Mouse (Mus musculus) olfactory bulb, adult 2 months (tissue): Measurements from ENCODE around the gene Zfp658. TPM values are rescaled to one million over a fixed set of nuclear protein-coding genes. Genes with fewer than 3 reads are reported as not detected.
A peak's percentile ranks its signal among the peaks of the same experiment; 100 is the strongest.

Experiments used
- H3K27ac ChIP-seq: fragments of 200-500 bp; 2 replicates; pipeline ENCODE4 v1.5.1; 2012; ENCODE audit warnings: low read depth, low read length; ENCODE audit not compliant: insufficient read depth
- H3K4me1 ChIP-seq: fragments of 200-500 bp; 2 replicates; pipeline ENCODE4 v1.6.1; 2012; ENCODE audit warnings: low read length; ENCODE audit not compliant: control insufficient read depth, insufficient read depth
- H3K4me3 ChIP-seq: fragments of 200-500 bp; 2 replicates; pipeline ENCODE4 v1.5.1; 2012; ENCODE audit warnings: mild to moderate bottlenecking, low read depth, low read length, moderate library complexity; ENCODE audit not compliant: insufficient read depth
- CTCF ChIP-seq: fragments of 200-500 bp; IDR thresholded peaks from 2 replicates; pipeline ENCODE4 v1.5.1; 2012; ENCODE audit warnings: low read depth, mild to moderate bottlenecking, low read length, moderate library complexity; ENCODE audit not compliant: insufficient read depth
- POLR2A ChIP-seq: fragments of 200-500 bp; IDR thresholded peaks from 2 replicates; pipeline ENCODE4 v1.6.1; 2012; ENCODE audit warnings: mild to moderate bottlenecking, low read depth, low read length, moderate library complexity; ENCODE audit not compliant: insufficient read depth
- WGBS: fragments of 180-500 bp; shearing (Covaris S2); methylation state at CpG from one replicate; pipeline ENCODE4 v1.1.7; 2018; 5-methylcytosine and 5-hydroxymethylcytosine counted together
- polyA plus RNA-seq: library from polyadenylated mRNA; stranded (reverse); fragments of >200 nt; gene quantifications from 2 replicates; pipeline ENCODE4 v1.2.4, GENCODE M21; 2012; ENCODE audit warnings: low replicate concordance; ENCODE audit not compliant: missing spikeins, insufficient read depth, insufficient read length

The Zfp658 gene
- polyA plus RNA-seq, 1 experiment: not detected

DNA sequence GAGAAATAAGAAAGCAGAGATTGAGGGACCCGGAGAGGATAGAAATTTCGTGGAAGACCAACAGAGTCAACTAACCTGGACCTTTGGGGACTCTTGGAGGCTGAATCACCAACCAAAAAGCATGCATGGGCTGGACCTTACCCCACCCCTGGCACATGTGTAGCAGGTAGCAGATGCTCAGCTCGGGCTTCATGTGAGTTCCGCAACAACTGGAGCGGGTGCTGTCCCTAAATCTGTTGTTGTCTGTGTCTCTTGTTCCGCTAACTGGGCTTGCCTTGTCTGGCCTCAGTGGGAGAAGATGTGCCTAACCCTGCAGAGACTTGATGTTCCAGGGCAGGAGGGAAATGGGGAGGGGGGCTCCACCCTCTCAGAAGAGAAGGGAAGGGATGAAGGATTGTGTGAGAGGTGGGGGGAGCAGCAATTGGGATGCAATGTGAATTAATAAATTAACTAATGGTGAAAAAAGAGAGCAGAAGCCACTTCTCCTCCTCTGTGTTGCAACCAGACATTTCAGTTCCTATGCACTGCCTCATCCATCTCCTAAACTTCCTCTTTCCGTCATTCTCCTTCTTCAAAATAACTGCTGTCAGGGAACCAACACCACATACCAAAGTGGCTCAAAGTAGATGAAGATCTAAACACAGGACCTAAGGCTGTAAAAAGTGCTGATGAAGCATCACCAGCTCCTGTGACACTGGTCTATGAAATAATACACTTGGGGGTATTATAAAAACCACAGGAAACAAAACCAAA lies 17.7 kb upstream of the Zfp658 start, which contains the start of gene Cd33:
Cd33 (minus strand) TSS at position 204 of the 753 bp plus-strand sequence.
- TF ChIP-seq POLR2A: no peak
- TF ChIP-seq CTCF: no peak
- H3K4me1 ChIP-seq: no peaks in the 10 kb centered on the region
- 80% methylated on average over 7 of the region's 7 CpGs for WGBS
- no peak within 1 kb of the TSS for H3K4me3 ChIP-seq
- no peak within 1 kb of the TSS for H3K27ac ChIP-seq

DNA sequence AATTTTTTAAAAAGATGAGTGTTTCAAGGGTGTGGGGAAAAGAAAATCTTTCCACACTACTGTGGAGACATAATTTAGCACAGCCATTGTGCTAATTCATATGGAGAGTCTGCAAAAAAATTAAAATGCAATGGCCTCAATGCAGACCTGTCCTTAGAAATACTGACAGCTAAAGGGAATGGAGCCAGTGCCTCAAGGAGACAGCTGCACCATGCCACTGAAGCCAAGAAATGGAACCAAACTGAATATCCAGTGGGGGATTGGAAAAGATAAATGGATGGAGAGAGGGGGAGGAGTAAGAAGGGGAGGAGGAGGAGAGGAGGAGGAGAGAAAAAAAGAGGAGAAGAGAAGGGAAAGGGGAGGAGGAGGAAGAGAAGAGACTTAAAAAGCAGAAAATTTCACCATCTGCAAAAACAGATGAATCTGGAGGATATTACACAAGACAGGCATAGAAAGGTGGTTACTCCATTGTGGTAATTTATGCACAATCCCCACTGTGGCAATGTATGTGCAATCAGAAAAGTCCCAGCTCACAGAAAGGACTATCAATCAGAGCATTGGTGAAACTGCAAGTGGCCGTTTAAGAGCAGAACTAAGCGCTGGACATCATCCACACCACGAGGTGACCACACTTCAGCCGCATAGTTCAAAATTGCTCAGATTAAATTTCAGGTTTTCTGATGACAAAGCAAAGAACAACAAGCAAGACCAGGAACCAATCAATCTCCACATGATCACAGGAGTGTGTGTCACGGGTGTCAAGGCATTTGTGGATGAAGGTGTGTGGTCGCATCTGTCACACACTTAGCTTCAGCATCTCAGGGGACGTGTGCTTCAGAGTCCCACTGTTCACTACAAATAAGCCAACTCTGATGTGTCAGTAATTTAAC lies 16.2 kb upstream of the Zfp658 start:
- no peak overlapping the region for H3K4me3 ChIP-seq
- no peak overlapping the region for H3K27ac ChIP-seq
- no peak for TF ChIP-seq POLR2A
- TF ChIP-seq CTCF: no peak
- WGBS: 79% methylated on average over 7 of the region's 7 CpGs
- H3K4me1 ChIP-seq: no peaks in the 10 kb centered on the region

DNA sequence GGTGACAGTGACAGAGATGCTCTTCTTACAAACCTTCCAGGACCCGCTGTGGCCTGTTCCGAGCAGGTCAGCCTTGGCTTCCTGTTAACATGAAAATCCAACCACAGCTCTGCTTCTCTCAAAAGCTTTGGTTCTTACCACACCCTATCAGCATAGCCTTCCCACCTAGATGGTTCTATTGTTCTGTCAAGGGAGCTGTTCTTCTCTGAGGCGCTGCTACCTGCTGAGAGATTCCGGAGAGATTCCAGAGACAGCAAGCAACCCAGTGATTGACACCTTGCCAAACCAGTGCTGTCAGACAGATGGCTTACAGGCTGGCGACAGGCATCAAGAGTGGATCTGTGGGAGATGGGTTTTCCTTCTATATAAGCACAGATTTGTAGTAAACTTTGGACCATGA lies 14.4 kb upstream of the Zfp658 start:
- H3K27ac ChIP-seq: no peak overlapping the region
- 49% methylated on average over 5 of the region's 5 CpGs for WGBS
- H3K4me1 ChIP-seq: no peaks in the 10 kb centered on the region
- TF ChIP-seq CTCF (no peak), POLR2A (no peak)
- H3K4me3 ChIP-seq: no peak overlapping the region

DNA sequence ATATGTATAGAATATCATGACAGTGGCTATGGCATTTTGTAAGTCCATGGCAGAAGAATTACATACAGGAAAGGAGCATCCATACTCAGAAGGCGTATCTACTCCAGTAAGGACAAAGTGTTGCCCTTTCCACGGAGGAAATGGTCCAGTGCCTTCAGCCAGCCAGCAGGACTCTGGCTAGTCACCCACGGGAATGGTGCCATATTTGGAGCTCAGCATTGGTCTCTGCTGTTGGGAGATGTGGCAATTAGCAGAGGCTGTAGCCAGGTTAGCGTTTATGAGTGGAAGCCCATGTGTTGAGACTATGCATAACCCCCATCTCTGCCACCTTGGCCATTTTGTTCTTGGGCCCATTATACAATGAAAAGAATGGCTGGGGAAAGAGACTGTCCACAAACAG lies 13.8 kb upstream of the Zfp658 start:
- Histone ChIP-seq H3K4me1 (no peaks in the 10 kb centered on the region), H3K27ac (no peak overlapping the region), H3K4me3 (no peak overlapping the region)
- 78% methylated on average over 4 of the region's 4 CpGs for WGBS
- TF ChIP-seq POLR2A (no peak), CTCF (no peak)

DNA sequence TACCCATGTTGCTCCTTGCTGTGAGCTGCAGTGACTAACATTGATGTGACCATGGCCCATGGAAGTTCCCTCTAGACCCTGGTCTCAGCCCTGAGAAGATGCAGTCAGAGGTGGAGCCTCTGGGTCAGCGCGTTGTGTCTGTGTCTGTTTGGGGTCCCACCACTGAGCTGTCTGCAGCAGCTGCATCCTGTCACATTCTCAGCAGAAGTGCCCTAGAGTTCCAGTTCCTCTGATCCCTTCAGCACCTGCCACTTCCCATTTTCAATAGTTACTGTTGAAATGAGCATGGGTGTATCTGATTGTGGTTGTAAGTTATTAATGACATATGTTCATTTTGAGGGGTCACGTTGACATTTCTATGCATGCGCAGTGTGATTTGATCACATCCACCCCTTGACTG lies 8.9 kb upstream of the Zfp658 start:
- Histone ChIP-seq H3K4me1 (no peaks in the 10 kb centered on the region), H3K4me3 (no peak overlapping the region), H3K27ac (no peak overlapping the region)
- no peak for TF ChIP-seq POLR2A
- WGBS: 91% methylated on average over 4 of the region's 4 CpGs

DNA sequence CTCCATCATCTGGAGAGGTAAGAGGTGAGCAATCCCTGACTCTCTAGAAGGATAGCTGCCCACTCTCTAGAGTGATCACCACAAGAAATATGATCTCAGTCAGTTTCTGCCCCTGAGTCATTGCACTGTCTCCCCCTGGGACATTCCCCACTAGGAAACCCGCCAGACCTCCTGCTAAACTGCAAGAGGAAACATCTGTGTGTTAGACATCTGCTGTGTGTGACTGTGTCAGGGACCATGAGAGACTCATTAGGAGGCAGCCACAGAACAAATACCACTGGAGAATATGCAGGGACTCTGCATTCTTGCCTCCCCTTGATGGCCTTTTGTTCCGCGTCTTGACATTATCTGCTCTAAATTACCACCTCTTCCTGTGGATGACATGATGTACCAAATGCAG lies 7.5 kb upstream of the Zfp658 start:
- Histone ChIP-seq H3K4me3 (no peak overlapping the region), H3K27ac (no peak overlapping the region), H3K4me1 (no peaks in the 10 kb centered on the region)
- TF ChIP-seq CTCF (no peak), POLR2A (no peak)
- 72% methylated on average over 3 of the region's 3 CpGs for WGBS

DNA sequence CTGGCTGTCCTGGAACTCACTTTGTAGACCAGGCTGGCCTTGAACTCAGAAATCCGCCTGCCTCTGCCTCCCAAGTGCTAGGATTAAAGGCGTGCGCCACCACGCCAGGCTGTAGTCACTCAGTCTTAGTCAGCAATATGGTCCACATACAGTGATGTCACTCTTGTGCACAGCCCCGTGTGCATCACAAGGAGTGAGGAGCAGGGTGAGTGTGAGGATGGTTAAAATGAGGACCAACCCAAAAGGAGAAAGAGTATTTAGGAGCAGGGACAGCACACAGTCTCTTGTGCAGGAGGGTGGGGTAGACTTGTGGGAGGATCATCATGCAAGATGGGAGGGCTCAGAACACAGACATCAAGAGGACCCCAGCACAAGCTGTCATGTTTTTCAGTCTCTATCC lies 6.7 kb upstream of the Zfp658 start:
- Histone ChIP-seq H3K4me1 (no peaks in the 10 kb centered on the region), H3K4me3 (no peak overlapping the region), H3K27ac (no peak overlapping the region)
- WGBS: 88% methylated on average over 5 of the region's 5 CpGs
- TF ChIP-seq CTCF (no peak), POLR2A (no peak)

DNA sequence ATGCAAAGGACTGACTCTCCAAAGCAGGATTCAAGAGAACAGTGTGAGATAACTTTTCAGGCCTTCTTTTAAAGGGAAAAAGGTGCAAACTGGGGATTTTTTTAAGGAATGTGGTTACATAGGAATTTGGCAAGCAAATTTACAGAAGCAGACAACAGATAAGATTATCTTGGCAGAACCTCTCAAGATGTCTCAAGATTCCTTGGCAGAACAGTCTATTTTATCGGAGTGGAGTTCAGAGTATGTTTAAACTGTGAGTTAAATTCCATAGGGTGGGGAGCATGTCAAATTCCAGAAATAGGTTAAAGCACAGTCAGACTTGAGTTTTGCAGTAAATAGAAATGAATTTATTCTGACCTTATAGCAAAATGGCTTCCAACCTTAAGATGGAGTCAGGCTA lies 5.2 kb upstream of the Zfp658 start:
- Histone ChIP-seq H3K4me1 (no peaks in the 10 kb centered on the region), H3K4me3 (no peak overlapping the region), H3K27ac (no peak overlapping the region)
- WGBS: 88% methylated on average over 1 of the region's 1 CpGs
- TF ChIP-seq CTCF (no peak), POLR2A (no peak)

DNA sequence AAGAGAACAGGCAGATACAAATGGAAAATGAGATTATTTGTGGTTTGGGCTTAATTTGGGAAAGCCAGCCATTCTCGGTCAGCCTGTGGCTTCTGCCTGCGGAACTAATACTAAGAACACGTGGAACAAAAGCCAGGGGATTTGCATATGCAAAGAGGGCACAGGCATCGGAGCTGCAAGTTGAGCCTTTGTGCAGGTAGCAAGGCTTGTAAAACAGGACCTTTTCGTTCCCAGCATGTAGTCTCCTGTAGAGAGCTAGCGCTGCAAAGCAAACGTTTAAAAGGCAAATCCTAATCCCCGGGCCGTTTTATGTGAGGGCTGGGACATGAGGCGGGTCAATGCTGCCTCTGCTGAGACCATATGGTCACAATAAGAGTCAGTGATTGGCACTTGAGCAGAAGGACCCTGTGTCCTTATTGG lies 605 bp downstream of the Zfp658 start:
- H3K4me1 ChIP-seq: peaks cover 10% of the 10 kb centered on the region
- WGBS: under 1% methylated on average over 10 of the region's 10 CpGs
- TF ChIP-seq CTCF (no peak), POLR2A (no peak)
- H3K4me3 ChIP-seq: peak overlapping the region; percentile 68
- H3K27ac ChIP-seq: peak overlapping the region; percentile 4; the same call in 1 of the 2 replicates
